Mouse (Mus musculus) ES-Bruce4 (cell line): Measurements from ENCODE around the gene Gm11596.

Experiments
- CTCF ChIP-seq: IDR thresholded peaks from one replicate; pipeline ENCODE4 v1.8.1; 2011; ENCODE audit warnings: low read depth, low read length
- EP300 ChIP-seq: IDR thresholded peaks from 2 replicates; pipeline ENCODE4 v1.6.1; 2011; ENCODE audit warnings: low read depth, low read length; ENCODE audit not compliant: insufficient read depth
- POLR2A ChIP-seq: IDR thresholded peaks from one replicate; pipeline ENCODE4 v1.8.1; 2011; ENCODE audit warnings: low read length; ENCODE audit not compliant: insufficient read depth

- TF ChIP-seq CTCF (no peak), POLR2A (no peak), EP300 (no peak)
Measured at GRCm38 (mm10) chr11:99778401-99778800, 14.9 kb downstream of the Gm11596 start.
